Mouse (Mus musculus) T-helper 17 cell (primary cell): ENCODE measurements around the gene Mta2.

Source experiments
- in situ Hi-C, 2 experiments: fragments of 300-600 bp; cut with MboI, MseI; formaldehyde crosslinking; loops; 1 replicate in 1 of 2; 2 replicates in 1 of 2; pipeline ENCODE4 v1.15.1; 2025; ENCODE audit warnings: high pct_unique_total_duplicates in 2 of 2

Mta2 gene

DNA sequence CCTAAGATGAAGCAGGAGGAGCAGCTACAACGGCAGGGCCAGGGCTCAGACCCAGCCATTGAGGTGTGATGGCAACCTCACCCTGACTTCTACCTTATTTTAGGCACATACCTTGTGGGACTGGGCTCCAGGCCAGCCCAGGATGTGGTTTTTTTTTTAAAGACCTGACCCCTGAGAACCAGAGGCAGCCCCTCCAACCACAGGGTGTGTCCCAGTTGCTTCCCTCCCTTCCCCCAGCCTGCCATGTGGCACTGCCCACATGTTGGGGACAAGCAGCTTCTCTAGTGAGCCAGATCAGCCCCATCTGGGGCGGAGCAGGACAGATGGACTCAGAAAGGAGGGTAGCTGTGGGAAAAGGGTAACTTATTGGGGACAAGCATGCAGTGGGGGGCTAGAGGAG lies 14.9 kb upstream of the Mta2 start:
- in situ Hi-C loops: no loop called here

GRCm38 (mm10) chr19:8927891-8928525 lies 13.7 kb upstream of the Mta2 start:
- in situ Hi-C loops: no loop called here

- in situ Hi-C loops: no loop called here
Observed at GRCm38 (mm10) chr19:8928689-8929223, 12.9 kb upstream of the Mta2 start.

GRCm38 (mm10) chr19:8929224-8930088 lies 12.2 kb upstream of the Mta2 start, which contains the start of the genes Rom1 and Eml3:
TSS of gene Rom1 (minus strand) at chr19:8929356.
TSS of gene Eml3 (plus strand) at chr19:8929552.
- in situ Hi-C loops: no loop called here

GRCm38 (mm10) chr19:8930117-8930516 lies 11.6 kb upstream of the Mta2 start:
- in situ Hi-C loops: no loop called here

- in situ Hi-C loops: no loop called here
Observed at GRCm38 (mm10) chr19:8930771-8931170, 10.9 kb upstream of the Mta2 start.

DNA sequence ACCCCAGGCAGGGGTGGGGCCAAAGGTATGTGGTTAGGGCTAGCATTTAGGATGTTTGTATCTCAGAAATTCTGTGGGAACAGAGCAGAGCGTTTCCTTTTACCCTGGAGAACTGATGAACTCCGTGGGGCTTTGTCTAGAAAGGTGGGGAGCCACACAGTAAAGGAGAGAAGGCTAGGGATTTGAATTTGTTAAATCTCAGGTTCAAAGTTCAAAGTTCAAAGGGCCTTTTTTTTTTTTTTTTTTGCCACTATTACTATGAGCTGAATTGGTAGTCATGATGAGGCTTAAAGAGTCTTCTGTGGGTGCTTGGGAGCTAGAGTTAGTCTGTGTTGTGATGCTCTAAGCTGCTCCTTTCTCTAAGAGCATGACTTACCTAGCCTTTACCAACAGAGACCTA lies 4.9 kb upstream of the Mta2 start:
- in situ Hi-C loops: no loop called here

GRCm38 (mm10) chr19:8940526-8941133 lies 1.0 kb upstream of the Mta2 start:
- in situ Hi-C loops: loop anchor here in 1 of 2 experiments (5.0 kb wide), 1 partner anchor 48 kb away; the partner anchor contains the start of gene Ints5

DNA sequence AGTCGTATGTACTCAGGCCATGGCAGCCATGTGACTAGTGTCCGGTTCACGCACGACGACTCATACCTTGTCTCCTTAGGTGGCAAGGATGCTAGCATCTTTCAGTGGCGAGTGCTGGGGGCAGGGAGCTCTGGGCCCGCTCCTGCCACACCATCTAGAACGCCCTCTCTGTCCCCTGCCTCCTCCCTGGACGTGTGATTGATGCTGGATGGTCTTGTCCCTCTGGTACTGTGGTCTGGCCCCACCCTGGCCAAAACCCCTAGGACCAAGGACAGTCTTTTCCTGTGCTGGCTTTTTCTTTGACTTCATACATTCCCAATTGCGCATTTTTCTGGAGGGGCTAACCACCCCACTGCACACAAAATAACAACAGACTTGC lies 550 bp upstream of the Mta2 start:
- in situ Hi-C loops: loop anchor here in 1 of 2 experiments (5.0 kb wide), 1 partner anchor 49 kb away; the partner anchor contains the start of gene Ints5

- in situ Hi-C loops: loop anchor here in 1 of 2 experiments (5.0 kb wide), 1 partner anchor 50 kb away; the partner anchor contains the start of gene Ints5
Observed at GRCm38 (mm10) chr19:8942276-8942964, 745 bp downstream of the Mta2 start.

DNA sequence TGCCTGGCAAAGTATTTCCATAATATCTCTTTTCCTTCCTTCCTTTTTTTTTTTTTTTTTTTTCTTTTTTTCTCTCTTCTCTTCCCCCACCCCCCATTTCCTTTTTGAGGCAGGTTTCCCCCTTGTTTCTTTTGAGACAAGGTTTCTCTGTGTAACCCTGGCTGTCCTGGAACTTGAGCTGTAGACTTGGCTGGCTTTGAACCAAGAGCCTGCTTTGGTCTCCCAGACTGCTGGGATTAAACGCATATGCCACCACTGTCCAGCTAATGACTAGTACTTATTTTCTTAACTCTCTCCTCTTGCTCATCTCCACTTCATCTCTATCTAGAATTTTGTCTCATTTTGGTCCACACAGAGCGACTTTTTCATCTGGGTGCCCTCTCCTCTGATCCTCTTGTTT lies 1.4 kb downstream of the Mta2 start:
- in situ Hi-C loops: loop anchor here in 1 of 2 experiments (5.0 kb wide), 1 partner anchor 51 kb away; the partner anchor contains the start of gene Ints5

GRCm38 (mm10) chr19:8944062-8944461 lies 2.4 kb downstream of the Mta2 start:
- in situ Hi-C loops: loop anchor here in 1 of 2 experiments (5.0 kb wide), 1 partner anchor 52 kb away; the partner anchor contains the start of gene Ints5

- in situ Hi-C loops: loop anchor here in 1 of 2 experiments (5.0 kb wide), 1 partner anchor 52 kb away; the partner anchor contains the start of gene Ints5
Observed at GRCm38 (mm10) chr19:8944750-8945149, 3.1 kb downstream of the Mta2 start.

DNA sequence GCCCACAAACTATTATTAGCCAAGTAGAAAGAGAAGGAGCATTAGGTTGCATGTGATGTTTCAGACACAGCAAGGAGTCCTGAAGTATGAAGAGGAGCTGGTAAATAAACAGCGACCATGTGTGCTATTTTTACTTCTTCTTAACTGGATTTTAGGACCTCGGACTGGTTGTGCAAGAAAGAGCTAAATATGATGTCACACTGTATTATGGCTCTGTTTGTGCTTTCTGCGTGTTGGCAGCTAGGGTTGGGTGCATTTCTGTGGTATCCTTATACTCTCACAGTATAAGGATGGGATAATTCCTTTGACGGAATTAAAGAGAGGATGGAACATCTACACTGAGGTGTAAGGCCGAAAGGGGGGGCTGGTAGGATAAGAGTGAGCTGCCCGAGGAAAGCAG lies 3.6 kb downstream of the Mta2 start:
- in situ Hi-C loops: no loop called here

GRCm38 (mm10) chr19:8946929-8947328 lies 5.3 kb downstream of the Mta2 start:
- in situ Hi-C loops: no loop called here

DNA sequence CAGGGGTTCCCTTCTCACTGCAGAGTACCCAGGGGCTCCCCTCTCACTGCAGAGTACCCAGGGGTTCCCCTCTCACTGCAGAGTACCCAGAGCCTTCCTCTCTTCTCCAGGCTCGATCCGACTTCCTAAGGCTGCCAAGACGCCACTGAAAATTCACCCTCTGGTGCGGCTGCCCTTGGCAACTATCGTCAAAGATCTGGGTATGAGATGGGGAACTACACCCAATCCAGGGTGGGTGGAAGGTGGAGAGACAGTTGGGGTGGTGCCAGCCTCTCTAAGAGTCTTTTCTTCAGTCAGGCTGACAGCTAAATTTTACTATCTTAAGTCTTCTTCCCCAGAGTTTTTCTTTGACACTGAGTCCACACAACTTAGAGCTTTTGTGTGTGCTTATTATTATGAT lies 8.5 kb downstream of the Mta2 start:
- in situ Hi-C loops: no loop called here

- in situ Hi-C loops: no loop called here
Observed at GRCm38 (mm10) chr19:8952241-8952640, 10.6 kb downstream of the Mta2 start.

- in situ Hi-C loops: no loop called here
Observed at GRCm38 (mm10) chr19:8953135-8954039, 11.7 kb downstream of the Mta2 start, which contains the start of gene Tut1. TSS of gene Tut1 (plus strand) at chr19:8953847.

GRCm38 (mm10) chr19:8954171-8954570 lies 12.5 kb downstream of the Mta2 start:
- in situ Hi-C loops: no loop called here

DNA sequence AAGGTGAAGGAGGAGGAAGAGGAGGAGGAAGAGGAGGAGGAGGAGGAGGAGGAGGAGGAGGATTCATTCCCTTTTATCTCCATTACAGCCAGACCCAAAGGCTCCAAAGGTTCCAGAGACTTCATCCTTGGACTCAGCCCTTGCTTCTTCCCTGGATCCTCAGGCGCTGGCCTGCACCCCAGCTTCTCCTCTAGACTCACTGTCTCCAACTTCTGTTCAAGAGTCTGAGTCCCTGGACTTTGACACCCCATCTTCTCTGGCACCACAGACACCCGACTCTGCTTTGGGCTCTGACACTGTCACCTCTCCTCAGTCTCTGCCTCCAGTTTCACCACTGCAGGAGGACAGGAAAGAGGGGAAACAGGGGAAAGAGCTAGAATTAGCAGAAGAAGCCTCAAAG lies 20.6 kb downstream of the Mta2 start:
- in situ Hi-C loops: no loop called here
